Mouse (Mus musculus) limb, embryonic 11.5 days (tissue): ENCODE measurements around the gene Ccdc85c. TPM values are rescaled to one million over a fixed set of nuclear protein-coding genes. Genes with fewer than 3 reads are reported as not detected.

Source experiments
- ATAC-seq: fragments of 200-750 bp; cut with Nextera tagmentation; 2 replicates; pipeline ENCODE4 v1.8.0; 2017; ENCODE audit warnings: low read depth; ENCODE audit not compliant: insufficient number of reproducible peaks, low FRiP score, low TSS enrichment
- DNase-seq: peaks from one replicate; pipeline ENCODE4 v3.0.0-alpha.2; 2015; ENCODE audit warnings: low spot score
- H3K27ac ChIP-seq: fragments of 300-500 bp; sonication (generic); replicated peaks from 2 replicates; pipeline ENCODE4 v1.5.1; 2014; ENCODE audit warnings: low read depth, mild to moderate bottlenecking, low read length
- H3K27me3 ChIP-seq: fragments of 300-500 bp; sonication (generic); 2 replicates; pipeline ENCODE4 v1.6.1; 2014; ENCODE audit warnings: mild to moderate bottlenecking, low read length, mixed read lengths; ENCODE audit not compliant: control insufficient read depth, insufficient read depth
- H3K36me3 ChIP-seq: fragments of 300-500 bp; sonication (generic); 2 replicates; pipeline ENCODE4 v1.6.1; 2014; ENCODE audit warnings: mild to moderate bottlenecking, low read length, moderate library complexity, mixed read lengths; ENCODE audit not compliant: control insufficient read depth, insufficient read depth
- H3K4me1 ChIP-seq: fragments of 300-500 bp; sonication (generic); 2 replicates; pipeline ENCODE4 v1.6.1; 2014; ENCODE audit warnings: low read length, mixed read lengths; ENCODE audit not compliant: control insufficient read depth, insufficient read depth
- H3K4me2 ChIP-seq: fragments of 300-500 bp; sonication (generic); 2 replicates; pipeline ENCODE4 v1.6.1; 2014; ENCODE audit warnings: low read depth, mild to moderate bottlenecking, moderate library complexity; ENCODE audit not compliant: severe bottlenecking
- H3K4me3 ChIP-seq: fragments of 300-500 bp; sonication (generic); 2 replicates; pipeline ENCODE4 v1.5.1; 2014; ENCODE audit warnings: low read depth, low read length
- H3K9ac ChIP-seq: fragments of 300-500 bp; sonication (generic); 2 replicates; pipeline ENCODE4 v1.6.1; 2014; ENCODE audit warnings: mild to moderate bottlenecking, low read length
- H3K9me3 ChIP-seq: fragments of 300-500 bp; sonication (generic); 2 replicates; pipeline ENCODE4 v1.6.1; 2016; ENCODE audit warnings: low read length; ENCODE audit not compliant: control insufficient read depth
- WGBS: fragments of 180-500 bp; shearing (Covaris S2); extraction: QIAGEN DNeasy Blood & Tissue Kit; methylation state at CpG from one replicate; pipeline ENCODE4 v1.1.7; 2014; 5-methylcytosine and 5-hydroxymethylcytosine counted together
- polyA plus RNA-seq: library from polyadenylated mRNA; unstranded; fragments of >200 nt; fragmentation: Nextera tagmentation; extraction: Ambion mirVana; gene quantifications from 2 replicates; pipeline ENCODE4 v1.2.1, GENCODE M21; 2014

Gene Ccdc85c
- polyA plus RNA-seq, 1 experiment from 2014 or later: 7.3 TPM

DNA sequence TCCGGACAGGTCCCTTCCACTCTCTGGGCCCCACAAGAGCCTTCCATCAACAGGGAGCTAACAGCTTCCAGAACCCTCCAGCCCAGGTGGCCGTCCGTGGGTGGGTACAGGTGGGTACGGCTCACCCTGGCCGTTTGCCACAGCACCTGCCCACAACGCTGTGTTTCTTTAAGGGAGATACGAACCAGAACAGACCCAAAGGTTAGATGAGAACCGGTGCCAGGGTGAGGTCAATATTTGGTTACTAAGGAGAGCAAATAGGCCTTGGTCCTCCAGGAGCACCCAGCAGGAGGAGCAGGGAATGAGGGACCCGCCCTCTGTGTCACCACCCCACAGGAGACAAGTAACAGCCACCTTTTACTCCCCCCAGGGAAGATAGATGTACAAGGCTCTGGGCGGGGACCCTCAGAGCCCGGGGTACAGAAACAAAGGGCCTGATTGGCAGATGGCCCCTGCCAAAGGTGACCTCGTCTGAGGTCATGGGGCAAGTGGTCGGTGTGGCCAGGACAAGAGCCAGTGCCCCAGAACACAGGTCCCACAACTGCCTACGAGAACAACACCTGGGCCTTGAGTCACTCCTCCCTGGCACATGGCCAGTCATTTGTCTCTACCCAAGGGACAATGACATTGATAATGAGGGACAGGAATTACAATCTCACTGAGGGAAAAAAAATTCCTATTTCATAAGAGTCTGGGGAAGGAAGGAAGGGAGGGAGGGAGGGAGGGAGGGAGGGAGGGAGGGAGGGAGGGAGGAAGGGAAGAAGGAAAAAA is 40.2 kb downstream of the Ccdc85c start:
- 83% methylated on average over 14 of the region's 14 CpGs for WGBS
- H3K27me3 ChIP-seq: peaks cover 18% of the 10 kb centered on the region
- no peak overlapping the region for H3K4me2 ChIP-seq
- no peak for DNase-seq
- no peak overlapping the region for H3K27ac ChIP-seq
- H3K9me3 ChIP-seq: no peaks in the 10 kb centered on the region
- no peaks in the 10 kb centered on the region for H3K36me3 ChIP-seq
- H3K4me1 ChIP-seq: peaks cover 4% of the 10 kb centered on the region; the same call in 1 of the 2 replicates
- no peak for ATAC-seq
- no peak overlapping the region for H3K4me3 ChIP-seq
- H3K9ac ChIP-seq: no peak overlapping the region

DNA sequence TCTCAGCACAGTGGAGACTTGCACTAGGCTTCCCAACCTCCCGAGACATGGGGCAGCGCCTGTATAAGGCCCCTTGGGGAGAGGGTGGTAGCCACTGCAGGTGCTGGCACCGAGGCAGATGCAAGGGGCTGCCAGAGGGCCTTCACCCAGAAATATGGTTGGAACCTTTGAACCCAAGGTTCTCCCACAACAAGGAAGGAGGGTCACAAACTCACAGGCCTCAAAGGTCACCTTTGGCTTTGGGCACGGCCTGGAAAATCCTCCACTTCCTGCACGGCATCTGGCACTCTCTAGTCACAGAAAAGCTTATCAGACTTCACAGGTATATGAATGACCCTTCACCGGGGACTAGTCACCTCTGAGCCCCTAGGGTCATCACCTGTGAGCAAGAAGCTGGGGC is 41.5 kb downstream of the Ccdc85c start:
- Histone ChIP-seq H3K27ac (no peak overlapping the region), H3K4me2 (no peak overlapping the region; the same call in 1 of the 2 replicates), H3K36me3 (no peaks in the 10 kb centered on the region), H3K9me3 (no peaks in the 10 kb centered on the region), H3K4me3 (no peak overlapping the region), H3K9ac (no peak overlapping the region), H3K27me3 (peaks cover 10% of the 10 kb centered on the region), H3K4me1 (peaks cover 4% of the 10 kb centered on the region; the same call in 1 of the 2 replicates)
- ATAC-seq (no peak), DNase-seq (no peak)
- WGBS: 60% methylated on average over 6 of the region's 6 CpGs

DNA sequence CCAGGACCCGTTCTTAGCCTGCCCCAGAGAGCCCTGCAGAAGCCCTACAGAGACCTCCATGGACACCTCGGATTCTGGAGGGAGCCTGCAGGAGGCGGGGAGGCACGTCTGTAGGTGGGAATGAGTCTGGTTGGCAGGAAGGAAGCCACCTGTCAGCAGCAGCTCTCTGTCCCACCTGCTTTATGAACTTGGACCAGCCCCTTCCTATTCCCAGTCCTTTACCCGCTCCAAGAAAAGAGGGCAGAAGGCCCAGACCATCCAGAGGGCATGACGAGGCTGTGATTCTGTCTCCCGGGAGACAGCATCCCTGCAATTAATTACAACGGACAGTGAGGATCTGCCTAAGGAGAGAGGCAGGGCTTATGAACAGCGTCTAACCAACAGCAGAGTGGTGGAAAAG is 43.3 kb downstream of the Ccdc85c start:
- Histone ChIP-seq H3K9ac (no peak overlapping the region), H3K4me2 (no peak overlapping the region), H3K4me1 (peaks cover 2% of the 10 kb centered on the region; the same call in 1 of the 2 replicates), H3K4me3 (no peak overlapping the region), H3K36me3 (no peaks in the 10 kb centered on the region), H3K9me3 (no peaks in the 10 kb centered on the region), H3K27ac (no peak overlapping the region), H3K27me3 (no peaks in the 10 kb centered on the region; the same call in 1 of the 2 replicates)
- 45% methylated on average over 9 of the region's 9 CpGs for WGBS
- ATAC-seq (no peak), DNase-seq (no peak)

DNA sequence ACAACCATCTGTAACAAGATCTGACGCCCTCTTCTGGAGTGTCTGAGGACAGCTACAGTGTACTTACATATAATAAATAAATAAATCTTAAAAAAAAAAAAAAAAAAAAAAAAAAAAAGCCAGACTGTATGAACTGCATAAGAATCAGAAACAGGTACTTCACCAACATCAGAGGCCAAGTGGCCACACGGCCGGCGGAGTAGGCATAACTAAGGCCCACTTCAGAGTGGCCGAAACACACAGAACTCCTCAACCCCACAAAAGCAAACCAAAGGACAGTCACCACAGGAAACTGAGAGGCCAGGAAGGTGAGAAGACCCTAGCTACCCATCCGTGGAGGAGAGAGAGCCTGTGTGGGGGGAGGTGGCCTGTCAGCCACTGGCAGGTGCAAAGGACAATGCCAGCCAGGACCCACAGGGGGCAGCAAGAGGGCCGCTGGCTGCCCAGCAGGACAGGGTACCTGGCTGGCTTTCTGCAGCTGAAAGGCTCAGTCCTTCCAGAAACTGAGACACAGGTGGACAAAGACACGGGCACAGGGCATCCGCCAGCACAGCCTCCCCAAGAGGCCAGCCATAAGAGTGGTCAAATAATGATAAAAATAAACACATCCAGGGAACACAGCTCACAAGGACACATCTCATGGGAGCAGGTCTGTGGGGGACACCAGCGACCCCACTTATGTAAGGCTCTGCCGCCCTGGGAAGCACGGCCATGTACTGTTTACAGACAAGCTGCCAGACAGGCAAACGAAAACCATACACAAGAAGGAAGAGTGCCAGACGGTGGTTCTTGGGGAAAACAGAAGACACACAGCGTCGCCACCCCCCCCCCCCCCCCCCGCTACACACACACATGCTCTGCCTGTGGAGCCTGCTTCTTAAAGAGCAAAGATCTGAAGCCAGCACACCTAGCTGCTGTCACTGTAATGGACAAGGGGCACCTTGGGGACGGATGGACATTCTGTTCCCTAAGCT is 44.1 kb downstream of the Ccdc85c start:
- Histone ChIP-seq H3K36me3 (no peaks in the 10 kb centered on the region), H3K4me3 (no peak overlapping the region), H3K27me3 (no peaks in the 10 kb centered on the region), H3K4me1 (peaks cover 2% of the 10 kb centered on the region; the same call in 1 of the 2 replicates), H3K4me2 (no peak overlapping the region), H3K9ac (no peak overlapping the region), H3K27ac (no peak overlapping the region), H3K9me3 (no peaks in the 10 kb centered on the region)
- ATAC-seq (no peak), DNase-seq (no peak)
- 63% methylated on average over 17 of the region's 18 CpGs for WGBS

DNA sequence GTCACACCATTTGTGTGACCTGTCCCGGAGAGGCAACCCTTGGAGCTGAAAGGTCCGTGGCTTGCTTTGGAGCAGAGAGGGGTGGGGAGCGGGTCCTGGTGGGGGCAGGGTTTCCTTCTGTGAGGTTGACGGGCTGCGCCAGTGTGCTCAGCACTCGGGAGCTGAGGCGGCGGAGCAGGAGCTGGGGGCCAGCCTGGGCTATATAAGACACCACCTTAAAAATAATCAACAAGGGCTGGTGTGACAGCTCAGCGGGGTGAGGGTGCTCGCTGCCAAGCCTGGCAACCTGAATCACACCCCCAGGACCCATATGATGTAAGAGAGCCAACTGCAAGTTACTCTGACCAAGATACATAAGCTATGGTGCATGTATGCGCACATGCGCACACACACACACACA is 45.1 kb downstream of the Ccdc85c start:
- H3K9ac ChIP-seq: no peak overlapping the region
- H3K4me1 ChIP-seq: peaks cover 2% of the 10 kb centered on the region; the same call in 1 of the 2 replicates
- no peaks in the 10 kb centered on the region for H3K27me3 ChIP-seq
- no peak overlapping the region for H3K4me2 ChIP-seq
- ATAC-seq (no peak), DNase-seq (no peak)
- no peak overlapping the region for H3K27ac ChIP-seq
- 78% methylated on average over 12 of the region's 12 CpGs for WGBS
- no peaks in the 10 kb centered on the region for H3K9me3 ChIP-seq
- no peaks in the 10 kb centered on the region for H3K36me3 ChIP-seq
- H3K4me3 ChIP-seq: no peak overlapping the region

DNA sequence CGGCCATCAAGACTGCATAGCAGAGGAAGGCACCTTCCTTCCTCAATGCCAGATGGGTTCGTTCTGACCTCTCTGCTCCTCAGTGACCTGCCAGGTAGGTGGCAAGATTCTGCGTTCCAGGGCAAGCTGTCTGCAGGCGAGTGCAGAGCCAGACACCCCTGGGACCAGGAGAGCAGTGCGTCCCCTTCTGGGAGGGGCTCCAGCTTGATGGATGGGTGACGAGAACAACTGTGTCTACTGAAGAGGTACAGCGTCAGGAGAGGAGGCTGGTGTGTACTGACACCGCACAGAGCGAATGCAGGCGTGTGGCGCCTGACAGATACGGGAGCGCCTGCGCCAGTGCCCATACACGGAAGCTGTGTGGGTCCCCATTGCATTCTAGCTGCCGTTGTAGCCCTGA is 47.7 kb downstream of the Ccdc85c start:
- Histone ChIP-seq H3K4me3 (no peak overlapping the region), H3K36me3 (no peaks in the 10 kb centered on the region), H3K9ac (no peak overlapping the region), H3K9me3 (no peaks in the 10 kb centered on the region), H3K4me1 (peaks cover 11% of the 10 kb centered on the region; the same call in 1 of the 2 replicates), H3K27me3 (no peaks in the 10 kb centered on the region), H3K27ac (no peak overlapping the region), H3K4me2 (no peak overlapping the region)
- ATAC-seq (no peak), DNase-seq (no peak)
- WGBS: 84% methylated on average over 16 of the region's 16 CpGs

DNA sequence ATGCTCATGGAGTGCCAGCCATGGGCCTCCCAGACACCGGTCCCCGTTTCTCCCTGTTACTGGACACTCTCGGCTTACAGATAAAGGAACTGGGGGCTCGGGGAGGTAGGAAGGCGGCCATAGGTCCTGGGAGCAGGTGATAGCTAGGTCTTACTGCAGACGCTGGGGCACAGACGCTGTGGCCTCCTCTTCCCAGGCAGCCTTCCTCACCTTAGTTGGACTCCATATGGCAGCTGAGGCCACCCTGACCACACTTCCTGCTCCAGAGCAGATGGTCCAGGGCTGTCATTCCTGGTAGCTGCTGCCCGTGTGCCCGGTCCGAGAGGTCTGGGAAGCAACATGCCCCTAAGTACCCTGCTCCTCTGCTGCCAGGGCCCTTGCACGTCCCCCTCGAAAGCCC is 48.3 kb downstream of the Ccdc85c start:
- Histone ChIP-seq H3K36me3 (no peaks in the 10 kb centered on the region), H3K9me3 (no peaks in the 10 kb centered on the region), H3K27me3 (no peaks in the 10 kb centered on the region), H3K4me3 (no peak overlapping the region), H3K4me1 (peaks cover 11% of the 10 kb centered on the region; the same call in 1 of the 2 replicates), H3K9ac (no peak overlapping the region), H3K4me2 (no peak overlapping the region), H3K27ac (no peak overlapping the region)
- DNase-seq: no peak
- 85% methylated on average over 12 of the region's 12 CpGs for WGBS
- ATAC-seq: no peak

DNA sequence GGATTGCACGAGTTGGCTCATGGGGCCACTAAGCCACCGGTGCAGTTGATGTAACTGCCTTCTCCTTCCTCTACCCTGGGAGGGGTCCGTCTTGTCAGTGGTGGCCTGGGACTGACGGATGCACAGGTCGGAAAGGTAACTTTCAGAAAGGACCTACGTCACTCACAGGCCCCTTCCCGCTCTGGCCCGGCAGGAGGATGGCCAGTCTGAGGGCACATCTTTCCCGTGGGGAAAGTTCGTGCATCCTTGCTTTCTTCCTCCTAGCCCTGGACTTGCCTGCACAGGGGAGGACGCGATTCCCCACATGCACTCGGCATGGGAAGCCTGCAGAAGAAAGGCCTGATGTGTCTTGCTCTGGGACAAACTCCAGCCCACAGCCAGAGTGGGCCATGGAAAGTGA is 49.0 kb downstream of the Ccdc85c start:
- Histone ChIP-seq H3K4me2 (no peak overlapping the region), H3K4me1 (peaks cover 11% of the 10 kb centered on the region; the same call in 1 of the 2 replicates), H3K4me3 (no peak overlapping the region), H3K27ac (no peak overlapping the region), H3K27me3 (no peaks in the 10 kb centered on the region), H3K36me3 (no peaks in the 10 kb centered on the region), H3K9ac (no peak overlapping the region), H3K9me3 (no peaks in the 10 kb centered on the region)
- ATAC-seq: no peak
- DNase-seq: no peak
- 80% methylated on average over 13 of the region's 13 CpGs for WGBS
